Mouse (Mus musculus): ENCODE results near the gene Mical3.

Gene Mical3

DNA sequence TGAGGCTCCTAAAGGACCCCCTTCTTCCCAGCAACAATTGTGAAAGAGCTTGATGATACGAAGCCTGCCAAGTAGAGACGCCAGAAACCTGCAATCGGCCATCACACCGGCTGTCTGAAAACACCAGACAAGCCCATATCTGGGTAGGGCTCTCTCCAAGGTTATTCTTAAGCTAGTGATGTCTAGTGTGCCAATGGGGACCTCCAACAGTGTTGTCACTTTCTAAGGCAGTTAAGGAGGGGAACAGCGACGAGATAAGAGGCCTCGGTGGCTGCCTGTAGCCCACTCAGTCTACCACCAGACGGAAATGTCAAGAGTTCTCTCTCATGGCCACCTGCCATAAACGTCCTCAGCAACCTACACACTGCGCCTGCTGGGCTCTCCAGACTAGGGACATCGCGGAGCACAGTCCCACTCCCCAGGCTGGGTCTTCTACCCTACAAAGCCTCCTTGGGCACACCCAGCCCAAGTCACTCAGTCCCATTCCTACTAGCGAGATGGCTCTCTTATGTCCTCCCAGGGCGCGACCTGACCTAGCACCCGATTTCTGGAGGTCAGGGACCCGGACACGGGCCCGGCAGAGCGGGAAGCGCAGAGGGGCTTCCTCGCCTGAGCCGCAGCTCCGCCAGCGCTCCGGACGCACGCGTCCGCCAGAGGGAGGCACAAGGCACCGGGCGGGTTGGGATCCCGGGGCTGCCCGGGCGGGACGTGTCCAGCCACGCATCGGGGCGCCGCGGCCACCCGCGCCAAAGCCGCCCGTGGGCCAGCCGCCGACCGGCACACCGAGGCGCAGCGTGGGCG is 21.4 kb downstream of the Mical3 start:
- DNase-seq = peak in 1 of 2 experiments; percentile 36

GRCm38 (mm10) chr6:121108075-121108474 is 22.7 kb downstream of the Mical3 start:
- no peak for DNase-seq

GRCm38 (mm10) chr6:121106711-121107405 is 23.9 kb downstream of the Mical3 start:
- DNase-seq = peak in 1 of 2 experiments; percentile 15

GRCm38 (mm10) chr6:121105726-121106125 is 25.1 kb downstream of the Mical3 start:
- DNase-seq = no peak

DNA sequence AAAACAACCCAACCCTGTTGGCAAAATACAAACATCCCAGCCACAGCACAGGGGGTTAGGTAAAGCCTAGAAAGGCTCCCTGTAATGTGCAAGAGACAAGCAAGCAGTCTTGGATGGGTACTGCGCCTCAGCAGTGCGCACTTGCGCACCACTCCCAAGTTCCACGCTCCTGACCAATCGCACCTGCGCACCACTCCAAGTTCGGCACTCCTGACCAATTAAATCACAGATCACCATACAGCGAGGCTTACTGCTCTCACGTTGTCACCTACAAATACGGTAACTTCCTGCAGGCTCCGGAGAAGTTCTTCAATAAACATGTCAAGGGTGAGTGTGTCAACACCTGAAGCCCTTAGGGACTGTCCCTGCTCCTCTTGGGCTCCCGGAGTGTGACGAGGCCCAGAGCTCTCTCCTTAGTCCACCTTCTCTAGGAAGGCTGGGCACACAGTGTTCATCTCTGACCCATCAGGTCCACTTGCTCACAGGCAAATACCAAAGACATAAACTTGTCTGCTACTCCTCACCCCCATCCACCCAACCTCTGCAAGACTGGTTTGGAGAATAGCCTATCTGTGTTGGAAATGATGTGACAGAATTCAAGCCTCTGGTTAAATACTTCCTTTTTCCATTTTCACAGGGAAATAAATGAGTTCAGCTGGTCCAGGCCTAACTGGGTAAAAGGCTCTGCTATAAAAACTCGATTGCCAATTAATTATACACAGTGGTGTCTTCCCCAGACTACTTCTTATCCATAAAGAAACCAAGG is 27.2 kb downstream of the Mical3 start:
- DNase-seq = no peak

- no peak for DNase-seq
These were observed 27.9 kb downstream of the Mical3 start for GRCm38 (mm10) chr6:121102941-121103340.

DNA sequence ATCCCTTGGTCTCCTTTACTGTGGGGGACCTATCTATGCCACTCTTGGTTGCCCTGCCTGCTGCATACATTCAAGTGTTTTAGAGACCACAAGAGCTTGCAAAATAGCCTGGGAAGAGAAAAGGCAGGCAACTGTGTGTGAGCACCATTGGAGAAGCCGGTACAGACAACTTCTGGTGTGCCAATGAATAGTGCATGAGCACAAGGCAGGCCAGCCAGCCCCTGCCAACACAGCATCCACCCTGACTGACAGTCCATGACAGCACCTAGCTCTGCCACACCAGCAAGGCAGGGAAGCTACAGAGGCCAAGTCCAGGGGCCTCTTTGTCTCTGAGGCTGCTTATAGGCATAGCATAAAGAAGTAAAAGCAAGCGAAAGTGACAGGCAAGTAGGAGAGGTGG is 28.7 kb downstream of the Mical3 start:
- no peak for DNase-seq

DNA sequence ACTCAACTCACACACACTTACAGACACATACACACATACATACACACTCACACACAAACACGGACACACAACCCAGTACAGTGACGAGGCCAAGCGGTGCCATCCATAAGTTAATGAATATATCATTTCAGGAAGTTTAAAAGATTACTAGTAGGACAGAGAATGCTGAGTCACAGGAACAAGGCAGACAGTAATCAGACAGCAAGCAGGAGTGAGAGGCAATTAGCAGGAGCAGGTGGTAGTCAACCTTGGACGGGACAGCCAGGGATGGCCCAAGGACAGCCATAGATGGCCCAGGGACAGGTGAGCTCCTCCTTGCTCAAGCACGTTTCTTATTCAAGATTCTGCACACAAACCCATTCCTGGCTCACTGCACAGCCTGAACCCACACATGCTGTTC is 29.6 kb downstream of the Mical3 start:
- no peak for DNase-seq

DNA sequence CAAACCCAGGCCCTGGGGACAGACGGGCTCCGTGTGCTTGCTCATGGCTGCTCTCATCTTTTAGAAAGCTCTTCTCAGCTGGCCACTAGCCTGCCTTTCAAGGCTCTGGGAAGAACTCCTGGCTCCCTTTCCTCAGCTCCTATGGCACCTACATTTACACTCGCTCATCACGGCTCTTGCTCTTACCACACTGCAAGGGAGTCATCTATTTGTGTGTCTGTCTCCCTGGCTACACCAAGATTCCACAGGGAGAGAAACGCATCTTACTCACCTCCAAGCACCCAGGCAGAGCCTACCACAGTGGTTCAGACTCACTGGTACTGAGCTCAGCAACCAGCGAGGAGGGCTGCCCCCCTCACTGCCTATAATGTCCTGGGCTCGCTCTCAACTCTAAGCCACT is 31.0 kb downstream of the Mical3 start:
- DNase-seq = no peak

GRCm38 (mm10) chr6:121099228-121099608 is 31.6 kb downstream of the Mical3 start:
- DNase-seq = no peak

GRCm38 (mm10) chr6:121098511-121099227 is 32.1 kb downstream of the Mical3 start:
- DNase-seq = no peak

- DNase-seq = no peak
These were observed 32.7 kb downstream of the Mical3 start for GRCm38 (mm10) chr6:121098109-121098508.

DNA sequence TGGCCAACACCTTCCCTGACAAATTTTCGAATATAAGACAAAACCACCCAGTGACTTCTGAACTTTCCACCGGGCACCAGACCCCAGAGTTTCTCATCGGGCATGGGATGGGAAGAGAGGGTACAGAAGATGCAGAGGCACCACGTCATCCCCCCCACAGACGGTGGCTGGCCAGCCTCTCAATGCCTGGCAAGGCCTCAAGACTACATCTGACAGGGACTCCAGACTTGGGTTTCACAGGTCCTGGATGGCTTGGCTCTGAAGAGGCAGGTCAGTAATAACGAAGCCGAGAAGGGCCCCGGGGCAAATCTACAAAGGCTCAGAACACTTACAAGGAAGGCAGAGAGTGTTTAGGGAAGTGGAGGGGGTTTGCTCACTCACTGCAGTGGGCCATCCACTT is 33.9 kb downstream of the Mical3 start:
- DNase-seq = no peak

- DNase-seq = no peak
These were observed 34.4 kb downstream of the Mical3 start for GRCm38 (mm10) chr6:121096390-121096789.

DNA sequence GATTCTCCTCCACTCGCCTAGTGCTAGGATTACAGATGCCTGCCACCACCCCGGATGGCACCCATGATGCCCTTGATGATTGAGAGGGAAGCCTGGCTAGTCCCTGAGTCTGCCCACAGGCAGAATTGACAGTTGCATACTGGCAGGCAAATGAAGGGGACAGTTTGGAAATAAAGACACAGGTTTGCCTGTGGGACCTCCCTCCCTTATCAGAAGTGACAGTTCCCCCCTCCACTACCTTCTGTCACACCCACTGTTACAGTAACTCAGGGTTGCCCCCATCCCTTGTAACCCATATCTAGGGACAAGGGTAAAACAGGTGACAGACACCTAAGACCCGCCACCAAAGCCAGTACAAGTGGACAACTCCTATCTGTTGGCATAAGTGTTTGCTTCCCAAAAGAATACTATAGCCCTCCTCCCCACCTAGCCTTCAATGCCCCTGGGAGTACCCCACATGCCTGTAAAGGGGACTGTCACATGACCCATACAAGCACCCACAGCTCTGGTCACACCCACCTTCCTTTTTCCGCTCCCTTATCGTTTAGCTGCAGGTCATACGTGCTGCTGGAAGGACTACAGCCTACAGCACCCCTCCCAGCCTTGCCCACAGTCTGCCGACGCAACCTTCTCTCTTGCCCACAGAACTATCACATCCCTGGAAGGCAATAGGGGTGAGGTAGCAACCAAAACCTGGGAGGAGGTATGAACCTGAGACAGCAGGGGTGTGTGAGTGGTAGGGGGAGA is 37.0 kb downstream of the Mical3 start:
- DNase-seq = no peak

DNA sequence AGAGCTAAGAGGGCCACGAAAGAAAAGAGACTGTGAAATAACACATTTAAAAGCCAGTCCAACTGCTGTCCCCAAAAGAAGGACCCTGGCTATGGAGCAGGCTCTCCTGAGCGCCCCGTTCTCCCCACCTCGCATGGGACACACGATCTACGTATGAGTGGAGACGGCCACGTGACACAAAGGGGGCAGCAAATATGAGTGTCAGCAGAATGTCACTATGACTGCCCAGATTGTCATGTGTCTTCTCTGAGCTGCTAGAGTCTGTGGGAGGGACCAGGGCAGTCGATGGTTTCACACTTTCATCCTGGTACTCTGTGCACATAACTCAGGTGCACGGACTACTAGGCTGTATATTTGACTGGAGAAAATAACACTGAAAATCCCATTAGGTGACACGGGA is 40.0 kb downstream of the Mical3 start:
- DNase-seq = no peak

GRCm38 (mm10) chr6:121087586-121088245 is 43.1 kb downstream of the Mical3 start:
- no peak for DNase-seq

DNA sequence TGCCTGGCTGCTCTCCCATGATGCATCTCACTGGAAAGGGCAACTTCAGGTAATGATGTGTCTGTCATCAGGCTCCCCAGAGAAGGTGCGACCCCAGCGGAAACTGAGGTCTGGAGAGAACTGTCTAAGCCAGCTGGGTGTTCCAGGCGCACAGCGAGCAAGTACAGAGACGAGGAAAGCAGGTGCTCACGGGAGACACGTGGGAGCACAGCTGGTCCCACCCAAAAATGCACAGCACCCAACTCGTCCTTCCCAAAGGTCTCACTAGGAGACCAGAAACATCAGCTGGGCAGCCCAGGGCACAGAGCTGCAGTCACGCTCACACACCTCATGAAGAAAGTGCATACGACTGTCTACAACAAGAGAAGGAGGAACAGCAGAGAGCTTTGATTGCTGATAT is 43.7 kb downstream of the Mical3 start:
- DNase-seq = no peak

DNA sequence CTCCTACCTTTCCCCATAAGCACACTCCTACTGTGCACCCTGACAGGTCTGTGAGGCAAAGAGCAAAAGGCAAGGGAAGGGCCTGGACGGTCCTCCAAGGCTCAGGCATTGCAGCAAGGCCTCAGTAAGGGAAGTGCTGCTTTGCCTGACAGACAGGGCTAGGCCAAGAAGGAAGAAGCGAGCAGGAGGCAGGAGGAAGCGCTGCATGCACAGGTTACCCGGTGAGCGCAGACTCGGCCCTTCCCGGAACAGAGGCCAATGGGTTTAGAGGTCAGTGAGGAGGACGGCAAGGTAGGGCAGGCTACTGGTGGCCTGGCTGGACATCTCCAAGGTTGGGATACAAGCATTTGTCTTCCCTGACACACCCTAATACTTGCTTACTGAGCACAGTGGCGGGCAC is 44.6 kb downstream of the Mical3 start:
- no peak for DNase-seq

GRCm38 (mm10) chr6:121084050-121084480 is 46.7 kb downstream of the Mical3 start:
- no peak for DNase-seq

GRCm38 (mm10) chr6:121082094-121082473 is 48.7 kb downstream of the Mical3 start:
- no peak for DNase-seq
